Mouse (Mus musculus) thymus, adult 2 months (tissue): Measurements from ENCODE around the gene Rftn2. TPM values are rescaled to one million over a fixed set of nuclear protein-coding genes. Genes with fewer than 3 reads are reported as not detected.

ENCODE experiments used
- DNase-seq: peaks from one replicate; pipeline ENCODE4 v3.0.0; 2021
- H3K27ac ChIP-seq: fragments of 200-500 bp; 2 replicates; pipeline ENCODE4 v1.5.1; 2012; ENCODE audit warnings: low read length, control low read depth; ENCODE audit not compliant: control insufficient read depth, insufficient read depth
- H3K27me3 ChIP-seq: fragments of 200-500 bp; 2 replicates; pipeline ENCODE4 v1.6.1; 2012; ENCODE audit warnings: mild to moderate bottlenecking, low read length, moderate library complexity, mixed read lengths; ENCODE audit not compliant: control insufficient read depth, insufficient read depth
- H3K36me3 ChIP-seq: fragments of 200-500 bp; 2 replicates; pipeline ENCODE4 v1.6.1; 2012; ENCODE audit warnings: mild to moderate bottlenecking, low read length, moderate library complexity; ENCODE audit not compliant: control insufficient read depth, insufficient read depth
- H3K4me1 ChIP-seq: fragments of 200-500 bp; replicated peaks from 2 replicates; pipeline ENCODE4 v1.6.1; 2012; ENCODE audit warnings: low read length; ENCODE audit not compliant: control insufficient read depth, insufficient read depth
- H3K4me3 ChIP-seq: fragments of 200-500 bp; 2 replicates; pipeline ENCODE4 v1.5.1; 2012; ENCODE audit warnings: mild to moderate bottlenecking, low read length, control low read depth, moderate library complexity; ENCODE audit not compliant: control insufficient read depth, insufficient read depth
- CTCF ChIP-seq: fragments of 200-500 bp; IDR thresholded peaks from 2 replicates; pipeline ENCODE4 v1.5.1; 2012; ENCODE audit warnings: mild to moderate bottlenecking, control low read depth, low read length, moderate library complexity, borderline replicate concordance; ENCODE audit not compliant: control insufficient read depth, poor library complexity, insufficient read depth; ENCODE audit errors: extremely low read depth
- POLR2A ChIP-seq: fragments of 200-500 bp; IDR thresholded peaks from 2 replicates; pipeline ENCODE4 v1.6.1; 2012; ENCODE audit warnings: mild to moderate bottlenecking, low read length, control low read depth, moderate library complexity; ENCODE audit not compliant: control insufficient read depth, poor library complexity, insufficient read depth; ENCODE audit errors: extremely low read depth
- WGBS: fragments of 180-500 bp; shearing (Covaris S2); methylation state at CpG from one replicate; pipeline ENCODE4 v1.1.7; 2018; 5-methylcytosine and 5-hydroxymethylcytosine counted together
- polyA plus RNA-seq: library from polyadenylated mRNA; depleted of rRNA; stranded (reverse); fragments of >200 nt; gene quantifications from 2 replicates; pipeline ENCODE4 v1.2.3, GENCODE M21; 2012

The Rftn2 gene
- polyA plus RNA-seq, 1 experiment: 0.55 TPM

DNA sequence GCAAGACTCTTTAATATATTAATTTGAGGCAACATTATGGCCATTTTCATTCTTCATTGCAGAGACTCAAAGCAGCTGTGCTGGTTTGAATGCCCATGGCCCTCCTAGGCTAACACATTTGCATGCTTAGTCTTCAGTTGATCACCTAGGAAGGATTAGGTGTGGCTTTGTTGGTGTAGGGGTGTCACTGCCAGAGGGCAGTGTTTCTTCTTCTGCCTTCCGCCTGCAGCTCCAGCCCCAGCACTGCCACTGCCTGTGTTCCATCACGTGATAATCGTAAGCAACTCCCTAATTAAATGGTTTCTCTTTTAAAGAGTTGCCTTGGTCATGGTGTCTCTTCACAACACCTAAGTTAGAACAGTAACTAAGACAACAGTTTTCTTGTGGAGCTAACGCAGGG lies 13.8 kb downstream of the Rftn2 start:
- WGBS: 94% methylated on average over 4 of the region's 4 CpGs
- no peak for DNase-seq
- Histone ChIP-seq H3K27ac (no peak overlapping the region), H3K4me3 (no peak overlapping the region), H3K4me1 (peaks cover 28% of the 10 kb centered on the region), H3K27me3 (no peaks in the 10 kb centered on the region), H3K36me3 (no peaks in the 10 kb centered on the region)
- TF ChIP-seq CTCF (no peak), POLR2A (no peak)

DNA sequence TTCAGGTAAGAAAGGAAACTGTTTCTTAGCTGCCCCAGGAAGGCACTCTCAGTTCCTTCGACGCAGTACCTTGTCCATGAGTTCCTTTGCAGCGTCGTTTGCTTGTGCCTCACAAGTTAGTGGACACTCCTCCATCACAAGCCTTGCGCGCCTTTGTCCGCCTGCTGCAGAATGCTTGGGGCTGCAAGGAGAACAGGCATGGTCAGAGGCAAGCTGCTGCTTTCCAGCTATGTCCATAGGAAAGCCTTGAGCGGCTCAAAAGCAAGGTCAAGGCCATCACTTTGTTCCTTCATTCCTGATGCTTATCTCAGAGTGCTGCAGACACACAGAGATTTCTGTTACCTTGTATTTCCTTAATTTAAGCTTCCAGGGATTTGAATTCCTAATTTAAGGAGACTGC lies 15.5 kb downstream of the Rftn2 start:
- no peaks in the 10 kb centered on the region for H3K27me3 ChIP-seq
- no peak overlapping the region for H3K4me3 ChIP-seq
- WGBS: 89% methylated on average over 8 of the region's 8 CpGs
- H3K4me1 ChIP-seq: peaks cover 28% of the 10 kb centered on the region
- no peak for TF ChIP-seq POLR2A
- no peak for TF ChIP-seq CTCF
- H3K27ac ChIP-seq: no peak overlapping the region
- DNase-seq: no peak
- H3K36me3 ChIP-seq: no peaks in the 10 kb centered on the region

DNA sequence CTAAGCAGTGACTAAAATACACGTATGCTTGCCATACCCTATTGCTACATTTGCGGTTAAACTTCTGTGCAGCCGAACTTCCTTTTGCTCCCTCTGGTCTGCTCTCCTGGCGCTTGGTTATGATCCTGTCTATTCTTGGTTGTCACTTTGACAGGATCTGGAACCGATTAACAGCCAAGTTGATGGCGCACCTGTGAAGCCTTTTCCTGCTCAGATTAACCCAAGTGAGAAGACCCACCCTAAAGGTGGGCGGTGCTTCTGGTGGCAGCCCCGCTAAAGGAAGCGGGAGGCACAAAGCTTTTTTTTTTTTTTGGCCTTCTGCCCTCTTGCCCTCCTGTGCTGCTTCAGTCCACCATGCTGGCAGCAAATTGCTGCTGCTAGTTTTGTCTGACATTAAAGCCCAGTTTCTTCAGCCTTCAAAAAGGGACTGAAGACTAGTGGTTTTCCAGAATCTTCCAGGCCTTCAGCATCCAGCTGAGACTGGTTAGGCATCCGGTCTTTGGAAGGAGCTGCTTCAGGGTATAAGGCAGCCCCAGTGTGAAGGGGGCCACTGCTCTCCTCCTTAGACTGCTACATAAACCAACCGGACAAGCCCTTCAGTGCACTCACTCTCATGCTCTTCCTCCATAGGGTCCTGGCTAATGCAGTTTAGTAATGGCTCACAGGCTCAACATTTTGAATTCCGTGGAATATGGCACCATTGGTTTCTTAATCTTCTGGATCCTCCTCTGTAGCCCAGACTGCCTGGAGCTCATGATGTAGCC lies 16.2 kb downstream of the Rftn2 start:
- Histone ChIP-seq H3K27ac (peak overlapping the region; percentile 73), H3K4me3 (peak overlapping the region; percentile 27; the same call in 1 of the 2 replicates), H3K36me3 (no peaks in the 10 kb centered on the region), H3K4me1 (peaks cover 21% of the 10 kb centered on the region), H3K27me3 (no peaks in the 10 kb centered on the region)
- no peak for TF ChIP-seq CTCF
- TF ChIP-seq POLR2A: peak; percentile 55
- peak; percentile 70 for DNase-seq
- 18% methylated on average over 12 of the region's 12 CpGs for WGBS

DNA sequence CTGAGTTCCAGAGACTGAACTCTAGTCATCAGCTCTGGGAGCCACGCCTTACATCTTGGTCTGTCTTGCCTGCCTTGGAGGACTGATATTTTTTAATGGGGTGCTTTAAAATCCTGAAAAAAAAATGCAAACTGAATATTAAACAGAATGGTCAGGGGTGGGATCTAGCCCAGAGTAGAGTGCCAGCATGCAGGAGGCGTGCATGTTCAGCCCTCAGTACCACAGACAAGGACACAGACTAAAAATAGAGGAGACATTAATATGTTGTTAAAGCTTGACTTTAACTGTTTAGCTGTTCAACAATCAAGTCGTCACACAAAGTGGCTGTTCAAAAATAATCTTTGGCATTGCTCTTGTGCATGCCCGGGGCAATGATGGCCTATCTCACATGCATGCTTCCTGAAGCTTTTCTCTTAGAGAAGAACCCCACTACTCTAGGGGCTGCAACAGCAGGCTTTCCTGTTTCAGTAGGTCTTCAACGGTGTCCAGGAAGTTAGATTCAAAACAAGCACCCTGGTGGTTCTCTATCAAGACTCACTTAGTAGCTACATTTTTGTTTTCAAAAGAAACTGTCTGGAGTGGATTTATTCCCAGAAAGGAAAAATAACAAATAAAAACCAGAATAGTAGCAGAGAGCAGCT lies 18.0 kb downstream of the Rftn2 start:
- Histone ChIP-seq H3K4me3 (no peak overlapping the region), H3K27me3 (no peaks in the 10 kb centered on the region), H3K27ac (peak overlapping the region; percentile 94), H3K4me1 (peaks cover 21% of the 10 kb centered on the region), H3K36me3 (no peaks in the 10 kb centered on the region)
- 42% methylated on average over 5 of the region's 5 CpGs for WGBS
- peak; percentile 26 for DNase-seq
- TF ChIP-seq CTCF (no peak), POLR2A (no peak)

DNA sequence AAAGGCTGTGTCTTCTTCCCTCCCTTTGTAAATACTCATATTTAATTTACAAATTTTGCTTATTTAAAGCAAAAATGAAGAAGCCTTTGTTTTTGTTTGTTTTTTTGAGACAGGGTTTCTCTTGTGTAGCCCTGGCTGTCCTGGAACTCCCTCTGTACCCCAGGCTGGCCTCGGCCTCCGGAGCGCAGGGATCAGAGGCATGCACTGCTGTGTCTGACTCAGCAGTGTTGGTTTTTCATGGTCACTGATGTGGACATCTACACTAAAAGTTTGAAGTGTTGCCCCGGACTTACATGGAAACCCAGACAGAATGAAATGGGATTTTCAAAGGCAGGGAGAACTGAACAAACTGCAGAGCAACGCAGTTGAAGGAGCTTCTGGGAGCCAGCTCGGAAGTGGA lies 19.0 kb downstream of the Rftn2 start:
- H3K4me3 ChIP-seq: no peak overlapping the region
- H3K4me1 ChIP-seq: peaks cover 21% of the 10 kb centered on the region
- TF ChIP-seq CTCF (no peak), POLR2A (no peak)
- H3K27ac ChIP-seq: no peak overlapping the region
- no peaks in the 10 kb centered on the region for H3K27me3 ChIP-seq
- DNase-seq: no peak
- WGBS: 96% methylated on average over 6 of the region's 6 CpGs
- H3K36me3 ChIP-seq: no peaks in the 10 kb centered on the region

DNA sequence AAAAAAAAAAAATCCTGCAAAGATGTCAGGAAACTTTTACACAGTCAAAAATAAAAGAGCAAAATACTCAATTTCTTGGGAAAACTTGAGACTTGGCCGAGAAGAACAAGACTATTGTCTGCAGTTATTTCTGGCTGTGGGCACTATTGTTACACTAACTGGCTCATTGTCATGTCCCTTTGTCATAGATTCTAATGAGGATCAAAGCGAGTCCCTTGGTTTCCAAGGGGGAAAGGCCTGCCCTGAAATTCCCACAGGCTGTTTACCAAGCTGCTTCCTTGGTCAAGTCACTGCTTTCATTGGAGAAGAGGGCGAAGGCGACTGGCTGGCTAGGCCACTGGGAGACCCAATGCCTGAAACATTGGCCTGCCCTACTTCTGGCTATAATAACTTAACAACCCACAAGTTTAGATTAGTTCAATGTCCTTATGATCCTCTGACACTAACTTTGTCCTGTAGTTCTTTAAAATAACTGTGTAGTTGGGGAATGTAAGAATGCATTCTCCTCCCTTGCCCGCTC lies 20.7 kb downstream of the Rftn2 start:
- H3K36me3 ChIP-seq: no peaks in the 10 kb centered on the region
- no peaks in the 10 kb centered on the region for H3K27me3 ChIP-seq
- no peak for DNase-seq
- no peak overlapping the region for H3K4me3 ChIP-seq
- WGBS: 95% methylated on average over 5 of the region's 5 CpGs
- peaks cover 18% of the 10 kb centered on the region for H3K4me1 ChIP-seq
- TF ChIP-seq POLR2A (no peak), CTCF (no peak)
- H3K27ac ChIP-seq: no peak overlapping the region
